Mouse (Mus musculus): ENCODE measurements around the gene Frs3.

DNA sequence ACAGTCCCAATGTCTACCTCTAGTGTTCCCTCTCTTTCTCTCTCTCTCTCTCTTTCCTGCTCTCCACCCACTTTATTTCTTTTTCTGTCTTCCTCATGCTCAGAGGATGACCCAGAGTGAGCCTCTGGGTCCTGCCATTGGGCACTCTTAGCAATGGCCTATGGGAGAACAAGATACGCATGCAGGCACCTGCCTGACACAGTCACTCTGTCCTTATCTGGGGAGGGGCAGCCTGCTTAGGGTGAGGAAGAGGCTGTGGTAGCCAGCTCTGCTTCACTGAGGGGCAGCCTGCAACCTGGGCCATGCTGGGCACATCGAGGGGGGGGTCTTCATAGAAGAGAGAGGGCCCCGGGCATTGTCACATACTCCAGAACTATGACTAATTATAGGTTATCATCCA, 60.8 kb downstream of the Frs3 start:
- no peak for TF ChIP-seq CTCF (IDR thresholded peaks at IDR 0.05; ENCODE audit: low read depth, low read length)
- no peak for TF ChIP-seq POLR2A (IDR thresholded peaks at IDR 0.05; ENCODE audit: borderline replicate concordance, low read depth, low read length)

Data from bone marrow macrophage, adult 2 months (primary cell).